Mouse (Mus musculus): ENCODE data around the gene Plod1. TPM values are rescaled to one million over a fixed set of nuclear protein-coding genes. Genes with fewer than 3 reads are reported as not detected.

Plod1 gene
- polyA plus RNA-seq, 1 experiment from 2014 or later, result 32.6 TPM

DNA sequence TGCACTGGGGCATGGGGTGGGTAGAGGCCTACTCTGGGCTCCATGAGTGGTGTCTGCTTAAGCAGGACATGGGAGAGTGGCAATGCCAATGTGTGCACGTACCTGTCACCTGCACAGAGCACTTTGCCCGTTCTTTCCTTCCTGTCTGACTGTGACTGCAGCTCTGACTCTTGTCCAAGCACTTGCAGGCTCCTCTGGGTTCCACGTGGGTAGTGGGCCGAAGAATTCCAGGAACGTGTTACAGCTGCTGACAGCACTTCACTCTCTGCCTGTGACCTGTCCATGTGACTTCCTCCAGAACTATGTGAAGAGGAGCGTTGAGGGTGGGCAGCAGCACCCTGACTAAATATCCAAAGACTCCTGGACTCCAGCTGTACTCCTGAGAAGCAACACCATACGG is 29.1 kb upstream of the Plod1 start:
- H3K27ac ChIP-seq (ENCODE audit: low read depth, low read length), result no peak overlapping the region
- no peak for ATAC-seq (replicated peaks; ENCODE audit: low FRiP score)
- 69% methylated on average over 7 of the region's 7 CpGs for WGBS
- no peak for DNase-seq (ENCODE audit: low spot score)
- H3K4me1 ChIP-seq (replicated peaks; ENCODE audit: control insufficient read depth, insufficient read depth, low read length), result 0 out of 2 replicates have a peak, but pooled peaks cover 3% of the 10 kb centered on the region
- no peaks in the 10 kb centered on the region for H3K27me3 ChIP-seq (replicated peaks; ENCODE audit: control insufficient read depth, insufficient read depth, low read length)
- H3K4me3 ChIP-seq (ENCODE audit: low read depth, low read length), result no peak overlapping the region
- H3K9me3 ChIP-seq (ENCODE audit: control insufficient read depth, low read length), result no peaks in the 10 kb centered on the region
- H3K9ac ChIP-seq (ENCODE audit: low read depth, low read length), result no peak overlapping the region
- H3K36me3 ChIP-seq (ENCODE audit: control insufficient read depth, insufficient read depth, low read length), result no peaks in the 10 kb centered on the region
- no peak overlapping the region for H3K4me2 ChIP-seq

DNA sequence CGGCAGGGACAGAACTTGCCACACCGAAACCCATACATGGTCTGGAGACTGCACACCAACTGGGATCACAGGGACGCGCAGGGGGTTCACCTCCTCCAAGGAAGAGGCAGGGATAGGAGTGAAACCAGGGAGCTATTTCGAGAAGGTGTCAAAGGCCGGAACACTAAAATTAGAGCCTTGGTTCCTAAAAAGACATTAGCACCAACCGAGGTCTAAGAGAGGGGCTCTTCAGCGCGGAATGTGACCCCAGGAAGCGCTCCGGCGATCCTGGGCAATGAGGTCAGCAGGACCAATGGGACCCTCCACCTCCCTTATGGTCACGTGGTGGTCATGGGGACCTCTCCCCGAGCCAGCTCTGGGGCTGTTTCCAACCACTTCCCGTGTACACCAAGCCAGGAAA is 27.1 kb upstream of the Plod1 start:
- Histone ChIP-seq H3K27ac (ENCODE audit: low read depth, low read length) (no peak overlapping the region), H3K4me1 (replicated peaks; ENCODE audit: control insufficient read depth, insufficient read depth, low read length) (no peaks in the 10 kb centered on the region), H3K36me3 (ENCODE audit: control insufficient read depth, insufficient read depth, low read length) (no peaks in the 10 kb centered on the region), H3K4me2 (no peak overlapping the region), H3K9ac (ENCODE audit: low read depth, low read length) (no peak overlapping the region), H3K27me3 (replicated peaks; ENCODE audit: control insufficient read depth, insufficient read depth, low read length) (no peaks in the 10 kb centered on the region), H3K9me3 (ENCODE audit: control insufficient read depth, low read length) (no peaks in the 10 kb centered on the region), H3K4me3 (ENCODE audit: low read depth, low read length) (no peak overlapping the region)
- no peak for DNase-seq (ENCODE audit: low spot score)
- 83% methylated on average over 15 of the region's 15 CpGs for WGBS
- ATAC-seq (replicated peaks; ENCODE audit: low FRiP score), result no peak

DNA sequence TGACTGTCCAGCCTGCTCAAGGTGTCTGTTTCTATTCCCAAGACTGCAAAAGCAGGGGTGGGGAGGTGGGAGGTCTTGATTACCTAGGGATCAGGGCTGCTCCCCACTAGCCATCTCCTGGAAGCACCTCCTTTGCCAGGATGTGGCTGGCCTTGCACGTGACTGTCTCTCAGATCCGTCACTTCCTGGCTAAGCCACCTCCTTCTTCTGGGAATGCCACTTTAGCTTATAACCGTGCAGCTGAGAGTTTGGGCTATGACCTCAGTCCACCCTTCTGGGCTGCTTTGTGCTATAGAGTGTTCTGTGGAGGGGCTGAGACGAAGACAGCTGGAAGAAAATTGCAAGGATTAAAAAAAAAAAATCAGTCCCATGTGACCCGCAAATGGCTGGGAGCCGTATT is 26.2 kb upstream of the Plod1 start:
- no peak overlapping the region for H3K9ac ChIP-seq (ENCODE audit: low read depth, low read length)
- 58% methylated on average over 6 of the region's 6 CpGs for WGBS
- H3K36me3 ChIP-seq (ENCODE audit: control insufficient read depth, insufficient read depth, low read length), result no peaks in the 10 kb centered on the region
- H3K27ac ChIP-seq (ENCODE audit: low read depth, low read length), result no peak overlapping the region
- DNase-seq (ENCODE audit: low spot score) (no peak), ATAC-seq (replicated peaks; ENCODE audit: low FRiP score) (no peak)
- H3K4me2 ChIP-seq, result no peak overlapping the region
- no peaks in the 10 kb centered on the region for H3K9me3 ChIP-seq (ENCODE audit: control insufficient read depth, low read length)
- H3K27me3 ChIP-seq (replicated peaks; ENCODE audit: control insufficient read depth, insufficient read depth, low read length), result no peaks in the 10 kb centered on the region
- no peak overlapping the region for H3K4me3 ChIP-seq (ENCODE audit: low read depth, low read length)
- no peaks in the 10 kb centered on the region for H3K4me1 ChIP-seq (replicated peaks; ENCODE audit: control insufficient read depth, insufficient read depth, low read length)

DNA sequence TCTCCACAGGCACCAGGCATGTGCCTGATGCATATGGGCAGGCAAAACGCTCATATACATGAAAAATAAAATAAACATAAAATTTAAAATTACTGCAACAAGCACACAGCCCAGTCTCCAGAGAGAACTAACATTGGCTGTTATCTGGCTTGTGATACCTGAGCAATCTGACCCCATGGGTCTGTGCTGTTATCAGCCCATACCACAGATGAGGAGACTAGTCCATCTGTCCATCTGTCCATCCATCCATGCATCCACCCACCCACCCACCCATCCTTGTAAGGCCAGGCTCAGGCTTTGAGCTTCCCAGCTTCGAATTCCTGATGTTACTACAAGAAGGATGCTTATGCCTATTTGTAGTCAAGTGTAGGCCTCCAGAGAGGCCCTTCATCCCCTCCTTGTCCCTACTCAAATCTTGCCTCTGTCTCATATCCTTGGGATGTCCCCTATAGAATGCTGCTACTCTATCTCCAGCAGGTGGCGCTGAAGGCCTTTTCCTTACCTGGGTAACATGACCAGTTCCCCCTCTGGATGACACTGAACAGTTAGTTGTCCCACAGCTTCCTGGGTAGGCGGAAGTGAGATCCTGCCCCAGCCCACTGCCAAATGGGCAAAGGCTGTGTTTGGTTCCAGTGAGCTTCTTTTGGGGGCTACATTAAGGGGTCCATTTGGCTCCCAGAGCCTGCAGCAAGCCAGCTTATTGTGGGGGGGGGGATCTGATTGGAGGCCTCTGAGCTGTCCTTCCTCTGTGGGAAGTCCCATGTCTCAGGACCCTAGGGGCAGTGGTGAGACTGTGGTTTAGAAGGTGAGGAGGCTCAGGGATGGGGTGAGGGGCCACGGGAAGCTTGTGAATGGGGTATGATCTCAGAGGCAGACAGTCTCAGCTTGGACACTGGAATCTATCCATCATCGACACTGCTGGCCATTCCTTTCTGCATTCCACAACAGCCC is 23.6 kb upstream of the Plod1 start:
- Histone ChIP-seq H3K4me3 (ENCODE audit: low read depth, low read length) (no peak overlapping the region), H3K27me3 (replicated peaks; ENCODE audit: control insufficient read depth, insufficient read depth, low read length) (no peaks in the 10 kb centered on the region), H3K4me2 (no peak overlapping the region), H3K4me1 (replicated peaks; ENCODE audit: control insufficient read depth, insufficient read depth, low read length) (no peaks in the 10 kb centered on the region), H3K36me3 (ENCODE audit: control insufficient read depth, insufficient read depth, low read length) (no peaks in the 10 kb centered on the region), H3K27ac (ENCODE audit: low read depth, low read length) (no peak overlapping the region), H3K9me3 (ENCODE audit: control insufficient read depth, low read length) (no peaks in the 10 kb centered on the region), H3K9ac (ENCODE audit: low read depth, low read length) (no peak overlapping the region)
- ATAC-seq (replicated peaks; ENCODE audit: low FRiP score) (peak; percentile 53), DNase-seq (ENCODE audit: low spot score) (peak; percentile 57)
- 36% methylated on average over 6 of the region's 6 CpGs for WGBS

DNA sequence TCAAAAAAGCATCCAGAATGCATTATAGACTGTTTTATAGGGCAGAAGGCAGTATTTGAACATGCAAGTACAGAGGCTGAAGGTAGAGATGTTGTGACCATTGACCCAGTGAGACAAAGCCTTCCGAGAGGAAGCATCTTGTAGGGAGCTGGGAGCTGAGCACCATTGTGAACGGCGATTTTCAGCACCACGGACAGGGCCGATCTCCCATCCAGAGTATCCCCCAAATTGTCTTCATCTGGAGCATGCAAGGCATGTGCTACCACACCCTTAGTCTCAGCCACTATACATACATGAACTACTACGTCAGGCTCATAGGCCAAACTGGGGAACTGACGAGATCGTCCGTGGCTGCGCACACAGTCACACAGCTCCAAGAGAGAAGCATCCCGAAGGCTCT is 20.6 kb upstream of the Plod1 start:
- Histone ChIP-seq H3K4me3 (ENCODE audit: low read depth, low read length) (no peak overlapping the region), H3K9ac (ENCODE audit: low read depth, low read length) (no peak overlapping the region), H3K4me1 (replicated peaks; ENCODE audit: control insufficient read depth, insufficient read depth, low read length) (no peaks in the 10 kb centered on the region), H3K27ac (ENCODE audit: low read depth, low read length) (no peak overlapping the region), H3K4me2 (no peak overlapping the region), H3K9me3 (ENCODE audit: control insufficient read depth, low read length) (no peaks in the 10 kb centered on the region), H3K27me3 (replicated peaks; ENCODE audit: control insufficient read depth, insufficient read depth, low read length) (no peaks in the 10 kb centered on the region), H3K36me3 (ENCODE audit: control insufficient read depth, insufficient read depth, low read length) (no peaks in the 10 kb centered on the region)
- DNase-seq (ENCODE audit: low spot score) (no peak), ATAC-seq (replicated peaks; ENCODE audit: low FRiP score) (no peak)
- WGBS, result 40% methylated on average over 11 of the region's 11 CpGs

DNA sequence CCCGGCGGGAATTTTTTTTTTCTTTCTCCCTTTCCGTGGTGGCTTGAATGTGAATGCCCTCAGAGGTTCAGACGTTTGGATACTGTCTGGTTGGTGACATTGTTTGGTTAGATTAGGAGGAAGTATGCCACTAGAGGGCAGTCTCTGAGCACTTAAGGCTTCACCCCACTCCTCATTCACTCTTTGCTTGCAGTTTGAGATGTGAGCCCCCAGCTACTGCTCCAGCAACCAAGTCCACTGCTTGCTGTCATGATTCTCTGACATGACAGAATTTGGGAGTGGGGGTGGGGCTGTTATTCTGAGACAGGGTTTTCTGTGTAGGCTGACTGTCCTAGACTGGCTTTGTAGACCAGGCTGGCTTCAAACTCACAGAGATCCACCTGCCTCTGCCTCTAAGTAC is 17.0 kb upstream of the Plod1 start:
- WGBS, result 8% methylated on average over 4 of the region's 4 CpGs
- DNase-seq (ENCODE audit: low spot score) (no peak), ATAC-seq (replicated peaks; ENCODE audit: low FRiP score) (0 out of 2 replicates have a peak, but pooled peaks have one; percentile 51)
- Histone ChIP-seq H3K9ac (ENCODE audit: low read depth, low read length) (no peak overlapping the region), H3K4me3 (ENCODE audit: low read depth, low read length) (no peak overlapping the region), H3K27ac (ENCODE audit: low read depth, low read length) (no peak overlapping the region), H3K4me1 (replicated peaks; ENCODE audit: control insufficient read depth, insufficient read depth, low read length) (no peaks in the 10 kb centered on the region), H3K36me3 (ENCODE audit: control insufficient read depth, insufficient read depth, low read length) (0 out of 2 replicates have a peak, but pooled peaks cover 2% of the 10 kb centered on the region), H3K27me3 (replicated peaks; ENCODE audit: control insufficient read depth, insufficient read depth, low read length) (no peaks in the 10 kb centered on the region), H3K9me3 (ENCODE audit: control insufficient read depth, low read length) (no peaks in the 10 kb centered on the region), H3K4me2 (no peak overlapping the region)

DNA sequence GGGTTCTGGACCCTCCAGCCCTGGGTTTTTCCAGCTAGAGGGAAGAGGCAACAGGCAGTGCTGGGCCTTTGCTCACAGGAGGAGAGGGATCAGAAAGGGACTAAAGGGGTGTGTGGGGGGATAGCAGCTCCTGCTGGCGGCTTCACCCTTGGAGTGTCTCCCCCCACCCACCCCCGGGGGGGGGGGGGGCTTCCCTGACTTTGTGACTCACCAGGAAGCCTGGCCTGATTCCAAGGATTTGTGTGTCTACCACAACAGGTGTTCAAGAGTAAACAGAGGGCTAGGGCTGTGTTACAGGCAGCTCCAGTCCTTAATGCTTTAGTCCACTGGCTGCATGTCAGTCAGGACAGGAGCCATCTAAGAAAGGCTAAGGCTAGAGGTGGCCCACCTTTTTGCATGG is 10.9 kb upstream of the Plod1 start:
- no CpG with 5 or more reads among the region's 2 CpGs for WGBS
- peaks cover 2% of the 10 kb centered on the region; the same call in 1 of the 2 replicates for H3K4me1 ChIP-seq (replicated peaks; ENCODE audit: control insufficient read depth, insufficient read depth, low read length)
- DNase-seq (ENCODE audit: low spot score), result no peak
- no peak overlapping the region for H3K4me3 ChIP-seq (ENCODE audit: low read depth, low read length)
- ATAC-seq (replicated peaks; ENCODE audit: low FRiP score), result no peak
- H3K27ac ChIP-seq (ENCODE audit: low read depth, low read length), result no peak overlapping the region
- no peaks in the 10 kb centered on the region for H3K9me3 ChIP-seq (ENCODE audit: control insufficient read depth, low read length)
- H3K9ac ChIP-seq (ENCODE audit: low read depth, low read length), result no peak overlapping the region
- no peaks in the 10 kb centered on the region for H3K27me3 ChIP-seq (replicated peaks; ENCODE audit: control insufficient read depth, insufficient read depth, low read length)
- H3K36me3 ChIP-seq (ENCODE audit: control insufficient read depth, insufficient read depth, low read length), result peaks cover 33% of the 10 kb centered on the region
- no peak overlapping the region for H3K4me2 ChIP-seq

DNA sequence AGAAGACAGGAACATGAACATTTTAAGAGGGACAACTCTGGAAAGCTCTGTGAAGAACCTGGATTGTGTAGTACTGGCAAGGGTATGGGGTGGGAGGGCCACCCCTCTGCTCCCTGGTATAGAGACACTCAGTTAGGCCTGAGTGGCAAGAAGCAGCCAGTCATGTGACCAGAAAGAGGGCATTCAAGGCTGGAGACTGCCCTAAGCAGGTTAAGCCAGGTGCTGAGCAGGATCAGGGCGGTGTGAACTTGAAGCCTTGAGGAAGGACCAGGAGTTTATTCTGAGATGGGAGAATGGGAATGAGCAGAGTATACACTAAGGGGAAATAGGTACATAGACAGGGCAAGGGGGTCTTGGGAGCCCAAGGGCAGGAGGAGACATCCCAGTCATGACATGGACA is 6.4 kb upstream of the Plod1 start:
- ATAC-seq (replicated peaks; ENCODE audit: low FRiP score) (no peak), DNase-seq (ENCODE audit: low spot score) (no peak)
- 0 out of 2 replicates have a peak overlapping the region, but pooled peaks have one; percentile 32 for H3K9ac ChIP-seq (ENCODE audit: low read depth, low read length)
- no peaks in the 10 kb centered on the region for H3K9me3 ChIP-seq (ENCODE audit: control insufficient read depth, low read length)
- 89% methylated on average over 1 of the region's 1 CpGs for WGBS
- no peak overlapping the region; the same call in 1 of the 2 replicates for H3K4me3 ChIP-seq (ENCODE audit: low read depth, low read length)
- peaks cover 31% of the 10 kb centered on the region for H3K36me3 ChIP-seq (ENCODE audit: control insufficient read depth, insufficient read depth, low read length)
- peak overlapping the region; percentile 99 for H3K4me2 ChIP-seq
- H3K27me3 ChIP-seq (replicated peaks; ENCODE audit: control insufficient read depth, insufficient read depth, low read length), result no peaks in the 10 kb centered on the region
- H3K4me1 ChIP-seq (replicated peaks; ENCODE audit: control insufficient read depth, insufficient read depth, low read length), result peaks cover 13% of the 10 kb centered on the region
- H3K27ac ChIP-seq (ENCODE audit: low read depth, low read length), result no peak overlapping the region

Measured in liver, embryonic 11.5 days (tissue).